Mouse (Mus musculus) sigmoid colon, adult 10 weeks (tissue): Measurements from ENCODE around the gene Foxm1. TPM values are rescaled to one million over a fixed set of nuclear protein-coding genes. Genes with fewer than 3 reads are reported as not detected.

Source experiments
- polyA plus RNA-seq: library from polyadenylated mRNA; stranded (reverse); fragments of 350-450 nt; fragmentation: Illumina TruSeq; extraction: RNeasy Lipid Tissue Mini Kit (QIAGEN cat#74804); gene quantifications from one replicate; pipeline ENCODE4 v1.2.3, GENCODE M21; 2014; ENCODE audit warnings: low read depth, low replicate concordance

The Foxm1 gene
- 3.5 TPM for polyA plus RNA-seq

GRCm38 (mm10) chr6:128362381-128363006 lies at the start of gene Foxm1, which contains the start of gene Rhno1:
TSS of gene Foxm1 (plus strand) at chr6:128362967.
TSS of gene Rhno1 (minus strand) at chr6:128362911.

GRCm38 (mm10) chr6:128355726-128356416 lies 6.9 kb upstream of the Foxm1 start, which contains the start of gene Tulp3:
TSS of gene Tulp3 (minus strand) at chr6:128355851.

GRCm38 (mm10) chr6:128375192-128375591 lies 12.4 kb downstream of the Foxm1 start, which contains the start of the genes Tex52 and Gm44596:
TSS of gene Tex52 (plus strand) at chr6:128375456.
TSS of gene Gm44596 (plus strand) at chr6:128375503.

GRCm38 (mm10) chr6:128398996-128399395 lies 36.2 kb downstream of the Foxm1 start, which contains the start of gene Nrip2:
TSS of gene Nrip2 (plus strand) at chr6:128399296.

DNA sequence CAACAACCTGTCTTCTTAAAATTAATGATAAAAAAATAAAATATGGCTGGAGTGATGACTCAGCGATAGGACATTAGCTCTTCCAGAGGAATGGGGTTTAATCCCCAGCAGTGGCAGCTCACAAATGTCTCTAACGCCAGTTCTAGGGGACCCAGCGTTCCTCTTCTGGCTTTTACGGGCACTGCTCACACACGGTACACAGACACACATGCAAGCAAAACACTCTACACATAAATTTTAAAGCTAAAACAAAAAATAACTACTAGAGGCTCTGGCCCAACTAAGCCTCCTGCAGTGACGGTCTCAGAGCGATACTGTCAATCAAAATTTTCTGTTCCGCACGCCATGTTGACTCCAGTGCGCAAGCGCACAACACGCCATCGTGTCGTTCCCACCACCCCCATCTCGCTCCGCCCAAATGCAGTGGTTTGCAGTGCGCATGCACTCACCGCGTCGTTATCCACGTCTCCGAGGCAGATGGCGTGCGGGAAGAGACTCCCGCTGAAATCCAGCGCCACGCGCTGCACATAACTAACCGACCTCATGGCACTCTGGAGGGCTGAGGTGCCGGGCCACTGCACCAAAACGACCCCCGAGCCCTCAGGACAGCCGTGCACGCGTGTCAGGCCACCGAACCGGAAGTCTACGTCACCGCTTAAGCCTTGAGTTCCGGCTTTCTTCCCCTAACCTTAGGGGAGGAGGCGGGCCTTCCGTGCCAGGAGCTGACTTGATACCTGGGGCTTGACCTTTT lies 61.7 kb downstream of the Foxm1 start, which contains the start of gene Itfg2:
Itfg2 (minus strand) TSS at position 663 of the 751 bp plus-strand sequence.

Other genes starting within 250 kb of the Foxm1 start
- 2.6 TPM for gene Tspan9, start 219.4 kb upstream of the Foxm1 start, polyA plus RNA-seq
- gene Tead4, start 62.1 kb upstream of the Foxm1 start, polyA plus RNA-seq, result 1.4 TPM
- 0.95 TPM for gene Tulp3, start 7.1 kb upstream of the Foxm1 start, polyA plus RNA-seq
- 9.6 TPM for gene Rhno1, start 56 bp upstream of the Foxm1 start, polyA plus RNA-seq
- gene Tex52, start 12.5 kb downstream of the Foxm1 start, polyA plus RNA-seq, result not detected
- not detected for gene Gm44596, start 12.5 kb downstream of the Foxm1 start, polyA plus RNA-seq
- 0.69 TPM for gene Nrip2, start 36.3 kb downstream of the Foxm1 start, polyA plus RNA-seq
- gene Itfg2, start 62.0 kb downstream of the Foxm1 start, polyA plus RNA-seq, result 4.5 TPM
- 35.1 TPM for gene Fkbp4, start 75.7 kb downstream of the Foxm1 start, polyA plus RNA-seq
- not detected for gene Pzp, start 163.8 kb downstream of the Foxm1 start, polyA plus RNA-seq
- gene A2ml1, start 218.6 kb downstream of the Foxm1 start, polyA plus RNA-seq, result 3.2 TPM